Mouse (Mus musculus): ENCODE data around the gene Rnf181.

The Rnf181 gene

DNA sequence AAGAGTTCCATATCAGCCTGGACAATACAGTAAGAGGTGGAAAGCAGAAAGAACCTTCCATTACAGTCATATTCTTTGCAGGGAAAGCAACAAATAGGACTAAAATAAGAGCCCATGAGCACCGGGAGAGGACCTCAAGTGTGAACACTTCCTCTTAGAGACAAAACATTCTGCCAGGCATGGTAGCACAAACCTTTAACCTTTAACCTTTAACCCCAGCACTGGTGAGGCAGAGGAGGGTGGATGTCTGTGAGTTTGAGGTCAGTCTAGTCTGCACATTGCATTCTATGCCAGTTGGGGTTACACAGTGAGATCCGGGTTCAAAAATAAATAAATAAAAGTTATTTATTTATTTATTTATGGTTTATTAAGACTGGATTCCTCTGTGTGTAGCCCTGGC is 26.3 kb downstream of the Rnf181 start:
- POLR2A ChIA-PET = no interaction called here
- CTCF ChIA-PET = no interaction called here

DNA sequence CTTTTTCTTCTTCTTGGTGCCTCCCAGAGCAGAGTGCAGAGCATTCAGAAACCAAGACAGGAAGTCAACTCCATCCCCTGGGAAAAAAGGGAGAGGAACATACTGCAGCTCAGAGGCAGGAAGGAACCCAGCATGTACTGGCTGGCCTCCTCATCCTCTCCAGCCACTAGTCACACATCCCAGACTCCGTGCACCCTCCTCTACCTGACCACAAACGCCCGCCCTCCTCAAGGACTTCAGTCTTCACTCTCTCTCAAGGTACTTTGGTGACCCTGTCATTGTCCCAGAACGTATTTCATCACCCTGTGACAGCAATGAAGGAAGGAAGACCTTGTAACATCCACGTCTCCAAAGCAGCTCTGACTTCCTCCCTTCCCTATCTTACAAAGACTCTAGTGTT is 33.6 kb downstream of the Rnf181 start:
- ChIA-PET CTCF (no interaction called here), POLR2A (interaction anchor here in 2 of 4 experiments (0.6 to 1.3 kb wide), 2 partner anchors 47 to 81 kb away, joined by 3 read pairs; partner anchors contain the start of gene Ggcx (in 1 of the 2))

DNA sequence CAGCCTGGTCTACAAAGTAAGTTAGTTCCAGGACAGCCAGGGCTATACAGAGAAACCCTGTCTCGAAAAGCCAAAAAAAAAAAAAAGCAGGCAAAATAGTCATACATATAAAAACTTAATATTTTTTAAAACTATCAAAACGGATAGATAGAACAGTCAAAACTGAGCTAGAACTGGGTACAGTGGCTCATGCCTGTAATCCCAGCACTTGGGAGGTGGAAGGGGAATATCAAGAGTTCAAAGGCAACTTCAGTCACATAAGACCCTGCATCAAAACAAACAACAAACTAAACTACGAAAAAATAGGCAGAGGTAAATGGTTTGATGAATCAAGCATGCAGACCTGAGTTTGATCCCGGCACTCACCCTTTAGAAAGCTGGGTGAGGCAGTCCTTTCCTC is 36.6 kb downstream of the Rnf181 start:
- ChIA-PET CTCF (interaction anchor here in 1 of 4 experiments (0.7 kb wide), 1 partner anchor 23 kb away, joined by 4 read pairs; no protein-coding TSS in a partner anchor), POLR2A (interaction anchor here in 2 of 4 experiments (0.7 to 1.0 kb wide), 4 partner anchors 10 to 99 kb away, joined by 3 to 4 read pairs (median 4); partner anchors contain the start of gene Tmem150a (in 1 of the 2))

DNA sequence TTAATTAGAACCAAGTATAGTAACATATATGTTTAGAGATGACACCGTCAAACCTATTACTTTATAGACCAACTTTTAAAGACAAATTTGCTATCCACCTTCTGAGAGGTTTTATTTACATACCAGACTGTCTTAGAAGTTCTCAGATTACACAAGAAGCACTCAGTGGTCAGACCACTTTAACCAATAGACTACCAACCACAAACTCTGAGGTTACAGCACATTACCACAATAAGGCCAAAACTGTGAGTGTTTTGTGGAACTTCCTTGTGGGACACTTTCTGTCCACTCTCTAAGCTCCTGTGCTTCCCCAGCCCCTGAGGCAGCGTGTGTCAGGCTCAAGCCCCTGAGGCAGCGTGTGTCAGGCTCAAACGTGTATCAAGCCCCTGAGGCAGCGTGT is 37.7 kb downstream of the Rnf181 start:
- ChIA-PET CTCF (interaction anchor here in 2 of 4 experiments (0.5 to 0.6 kb wide), 2 partner anchors 76 to 396 kb away, joined by 3 to 4 read pairs; no protein-coding TSS in a partner anchor), POLR2A (interaction anchor here in 2 of 4 experiments (1.0 to 1.6 kb wide), 5 partner anchors 11 to 35 kb away, joined by 3 to 4 read pairs (median 3); partner anchors contain the start of genes Tmem150a (in 2 of the 2) and Usp39 (in 1 of the 2))

DNA sequence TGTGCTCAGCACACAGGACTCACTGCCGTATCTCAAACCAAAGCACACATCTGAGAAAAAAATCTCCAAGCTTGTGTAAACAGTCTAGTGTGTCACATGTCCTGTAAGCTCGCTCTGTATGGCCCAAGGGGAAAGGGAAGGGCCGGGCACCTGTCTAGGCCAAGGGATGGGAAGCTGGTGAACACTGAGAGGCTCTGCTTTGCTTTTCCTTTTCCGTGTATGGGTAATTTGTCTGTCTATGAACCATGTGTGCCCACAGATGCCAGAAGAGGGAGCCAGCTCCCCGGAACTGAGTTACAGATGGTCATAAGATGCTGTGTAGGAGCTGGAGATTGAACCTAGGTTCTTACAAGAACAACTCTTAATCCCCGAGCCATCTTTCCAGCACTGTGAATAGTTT is 40.5 kb downstream of the Rnf181 start:
- ChIA-PET CTCF (interaction anchor here in 3 of 4 experiments (0.6 to 1.4 kb wide), 10 partner anchors 10 to 797 kb away, joined by 3 to 6 read pairs (median 3); partner anchors contain the start of genes Tmem150a (in 1 of the 3), Usp39 (in 1 of the 3) and Vamp8 (in 1 of the 3)), POLR2A (interaction anchor here (0.6 to 1.4 kb wide), 17 partner anchors 11 to 1001 kb away, joined by 3 to 7 read pairs (median 4); partner anchors contain the start of genes 0610030E20Rik (in 1 of the 4), Mat2a (in 1 of the 4), Tmem150a (in 1 of the 4) and Vamp8 (in 1 of the 4))

DNA sequence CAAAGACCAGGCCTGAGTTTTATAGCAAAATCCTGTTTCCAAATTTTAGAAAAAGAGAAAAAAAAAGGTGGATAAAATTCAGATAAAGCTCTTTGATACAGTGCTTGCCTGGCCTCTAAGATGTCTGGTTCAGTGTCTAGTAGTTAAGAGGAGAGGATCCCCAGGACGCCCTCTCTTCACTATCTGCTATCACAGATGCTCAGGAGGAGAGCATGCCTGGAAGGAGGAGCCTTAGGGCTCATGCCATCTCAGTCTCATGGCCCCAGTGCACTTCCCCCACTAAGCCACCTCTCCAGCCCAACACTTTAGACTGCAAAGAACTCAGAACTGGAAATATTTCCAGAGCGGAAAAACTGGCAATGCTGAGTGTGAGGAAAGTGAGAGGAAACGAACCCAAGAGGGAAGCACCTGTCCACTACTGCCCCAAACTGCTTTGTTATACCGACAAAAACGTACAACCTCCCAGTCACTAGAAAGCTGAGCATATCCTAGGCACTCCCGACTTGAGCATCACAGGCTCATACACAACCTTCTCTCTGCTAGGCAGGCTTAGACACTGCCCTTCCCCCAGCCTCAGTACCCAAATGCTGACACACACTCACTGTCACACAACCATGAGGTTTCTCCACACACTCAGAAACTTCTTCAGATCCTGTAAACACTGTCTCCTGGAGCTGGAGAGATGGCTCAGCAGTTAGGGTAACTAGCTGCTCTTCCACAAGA is 42.8 kb downstream of the Rnf181 start:
- CTCF ChIA-PET = interaction anchor here in 3 of 4 experiments (0.6 to 1.6 kb wide), 6 partner anchors 32 to 375 kb away, joined by 3 to 4 read pairs (median 4); no protein-coding TSS in a partner anchor
- POLR2A ChIA-PET = interaction anchor here in 3 of 4 experiments (0.6 to 2.6 kb wide), 11 partner anchors 11 to 116 kb away, joined by 3 to 10 read pairs (median 4); partner anchors contain the start of genes Usp39 (in 2 of the 3), Ggcx (in 1 of the 3), Mat2a (in 1 of the 3) and Tmem150a (in 1 of the 3)

DNA sequence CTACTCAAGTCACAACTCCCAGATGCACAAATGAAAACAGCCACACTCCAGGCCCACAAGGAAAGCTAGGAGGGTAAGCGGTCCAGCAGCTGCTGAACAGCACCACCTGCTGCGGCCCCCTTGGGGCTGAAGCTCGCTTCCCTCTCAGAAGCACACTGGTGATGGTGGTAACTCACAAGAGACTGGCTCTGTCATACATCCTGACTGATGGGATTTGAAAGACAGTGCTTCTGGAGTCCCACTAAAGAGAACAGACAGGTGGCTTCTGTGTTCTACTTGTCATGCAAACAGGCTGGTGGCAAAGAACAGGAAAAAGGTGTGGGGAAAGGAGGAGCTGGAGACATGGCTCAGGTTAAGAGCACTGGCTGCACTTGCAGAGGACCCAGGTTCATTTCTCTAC is 43.8 kb downstream of the Rnf181 start:
- POLR2A ChIA-PET = interaction anchor here in 2 of 4 experiments (0.8 to 2.6 kb wide), 8 partner anchors 10 to 116 kb away, joined by 3 to 10 read pairs (median 4); partner anchors contain the start of genes Usp39 (in 2 of the 2), Mat2a (in 1 of the 2), Tmem150a (in 1 of the 2) and Vamp8 (in 1 of the 2)

DNA sequence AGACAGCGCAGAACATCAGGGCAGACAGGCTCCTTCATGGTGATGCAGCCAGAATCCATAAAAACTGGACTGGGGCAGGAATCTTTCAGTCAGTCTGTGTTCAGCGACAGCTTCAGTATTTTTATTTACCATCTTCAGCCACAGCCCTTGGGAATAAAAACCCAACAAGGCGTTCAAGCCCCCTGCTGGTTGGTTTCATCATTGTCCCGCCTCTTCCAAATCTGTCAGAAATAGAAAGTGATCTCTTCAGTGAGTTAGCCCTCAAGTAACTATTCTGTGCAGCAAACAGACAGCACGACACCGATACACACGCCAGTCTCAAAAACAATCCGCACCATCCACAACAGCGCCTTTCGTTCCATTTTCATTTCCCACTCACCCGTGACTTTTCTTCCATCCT is 47.7 kb downstream of the Rnf181 start:
- ChIA-PET POLR2A (interaction anchor here (0.6 to 1.6 kb wide), 4 partner anchors 43 to 485 kb away, joined by 3 to 4 read pairs (median 3); no protein-coding TSS in a partner anchor), CTCF (interaction anchor here in 3 of 4 experiments (0.7 to 1.3 kb wide), 3 partner anchors 9 to 58 kb away, joined by 3 to 5 read pairs (median 4); no protein-coding TSS in a partner anchor)

More for the DNA sequence above, 43.8 kb downstream of the Rnf181 start:
- CTCF ChIA-PET = interaction anchor here in 3 of 4 experiments (0.6 to 1.6 kb wide), 7 partner anchors 33 to 355 kb away, joined by 3 to 4 read pairs (median 3); no protein-coding TSS in a partner anchor

DNA sequence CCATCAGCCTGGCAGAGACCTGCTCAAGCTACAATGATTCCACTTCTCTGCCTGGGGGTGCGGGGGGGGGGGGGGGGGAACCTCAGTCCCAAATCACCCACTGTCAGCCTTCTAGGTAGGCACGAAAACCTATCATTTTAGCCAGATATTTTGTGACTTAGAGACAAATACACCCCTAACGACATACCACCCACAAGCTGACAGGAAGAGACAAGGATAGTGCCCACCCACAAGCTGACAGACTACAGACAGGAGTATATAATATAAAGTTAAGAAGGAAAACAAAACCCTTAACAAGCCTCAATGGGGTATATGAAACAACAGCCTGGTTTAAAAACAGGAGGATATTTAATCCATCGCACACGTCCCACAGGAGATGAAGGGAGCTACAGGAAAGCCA is 48.3 kb downstream of the Rnf181 start:
- ChIA-PET CTCF (interaction anchor here (0.7 to 1.6 kb wide), 6 partner anchors 10 to 211 kb away, joined by 3 to 5 read pairs (median 4); no protein-coding TSS in a partner anchor), POLR2A (interaction anchor here (0.6 to 1.6 kb wide), 7 partner anchors 11 to 485 kb away, joined by 3 to 8 read pairs (median 3); no protein-coding TSS in a partner anchor)

DNA sequence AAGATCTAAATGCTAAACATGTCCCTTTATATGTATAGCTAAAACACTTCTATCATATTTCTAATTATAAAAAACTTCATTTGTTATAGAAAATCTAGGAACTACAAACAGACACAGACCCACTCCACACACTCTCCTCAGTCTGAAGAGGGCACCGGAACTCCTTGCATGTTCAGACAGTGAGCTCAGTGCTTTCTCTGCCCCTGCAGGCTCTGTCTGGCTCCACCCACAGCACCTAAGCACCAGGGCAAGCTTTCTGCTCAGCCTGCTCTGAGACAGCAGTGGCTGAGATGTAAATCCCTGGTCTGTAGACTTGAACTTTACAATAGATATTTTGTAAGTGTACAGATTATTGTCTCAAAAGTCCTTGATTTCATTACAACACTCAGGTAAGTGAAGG is 50.7 kb downstream of the Rnf181 start:
- POLR2A ChIA-PET = interaction anchor here in 2 of 4 experiments (0.5 to 1.0 kb wide), 5 partner anchors 9 to 46 kb away, joined by 3 to 5 read pairs (median 4); partner anchors contain the start of gene Sftpb (in 1 of the 2)
- CTCF ChIA-PET = no interaction called here

DNA sequence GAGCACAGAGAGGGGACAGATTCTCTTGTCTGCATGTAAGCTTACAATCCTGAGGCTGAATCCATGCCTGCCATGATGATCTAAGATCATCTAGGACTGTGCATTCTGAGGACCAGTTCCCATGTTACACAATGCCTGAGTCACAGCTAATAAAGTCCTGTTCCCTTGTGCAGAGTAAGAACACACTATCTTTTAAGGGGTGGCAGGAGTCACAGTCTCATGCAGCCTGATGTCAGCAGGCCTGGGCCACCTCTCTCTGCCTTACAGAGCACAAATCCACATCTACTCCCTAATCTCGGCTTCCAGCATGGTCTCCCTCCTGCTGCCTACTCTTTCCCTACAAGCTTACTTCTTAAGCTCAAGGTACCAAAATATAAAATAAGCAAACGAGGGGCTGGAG is 51.4 kb downstream of the Rnf181 start:
- POLR2A ChIA-PET = interaction anchor here in 1 of 4 experiments (1.0 kb wide), 2 partner anchors 11 kb away, joined by 4 to 5 read pairs; partner anchors contain the start of gene Sftpb

DNA sequence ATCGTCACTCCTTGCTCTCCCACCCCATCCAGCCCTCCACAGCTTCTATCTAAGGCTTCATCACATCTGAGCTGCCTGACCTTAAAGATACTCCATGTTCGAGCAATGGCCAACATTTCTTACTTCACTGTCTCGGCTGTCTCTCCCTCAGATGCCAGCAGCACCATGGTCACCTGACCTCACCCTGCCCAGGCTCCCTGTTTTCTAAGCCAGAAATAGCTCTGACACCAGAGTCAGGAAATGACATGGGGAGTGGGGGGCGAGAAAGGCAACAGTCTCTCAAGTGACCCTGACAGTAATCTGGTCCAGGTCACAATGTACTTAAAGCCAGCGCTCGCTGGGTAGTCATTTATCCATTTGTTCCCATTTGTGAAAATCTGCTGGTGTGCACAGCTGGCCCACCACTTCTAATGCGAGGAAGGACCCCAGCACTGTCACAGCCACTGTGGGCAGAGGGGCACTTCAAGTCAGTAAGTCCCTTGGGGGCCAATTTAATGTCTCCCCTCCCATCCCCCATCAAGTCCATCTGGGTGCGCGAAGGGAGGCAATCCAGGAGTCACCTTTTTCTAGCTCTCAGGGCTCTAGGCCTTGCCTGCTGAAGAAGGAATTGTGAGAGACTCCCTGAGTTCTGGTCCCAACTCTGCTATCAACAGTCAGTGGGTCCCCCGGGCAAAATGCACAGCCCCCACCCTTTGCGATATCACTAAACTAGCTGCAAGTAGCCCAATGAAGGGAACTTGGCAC is 53.5 kb downstream of the Rnf181 start:
- ChIA-PET CTCF (interaction anchor here in 1 of 4 experiments (0.6 kb wide), 1 partner anchor 125 kb away, joined by 4 read pairs; no protein-coding TSS in a partner anchor), POLR2A (interaction anchor here in 3 of 4 experiments (0.6 to 1.6 kb wide), 7 partner anchors 10 to 126 kb away, joined by 3 to 5 read pairs (median 3); partner anchors contain the start of genes Tmem150a (in 2 of the 3), Mat2a (in 1 of the 3) and Vamp8 (in 1 of the 3))

More for the DNA sequence above, 51.4 kb downstream of the Rnf181 start:
- CTCF ChIA-PET = no interaction called here

DNA sequence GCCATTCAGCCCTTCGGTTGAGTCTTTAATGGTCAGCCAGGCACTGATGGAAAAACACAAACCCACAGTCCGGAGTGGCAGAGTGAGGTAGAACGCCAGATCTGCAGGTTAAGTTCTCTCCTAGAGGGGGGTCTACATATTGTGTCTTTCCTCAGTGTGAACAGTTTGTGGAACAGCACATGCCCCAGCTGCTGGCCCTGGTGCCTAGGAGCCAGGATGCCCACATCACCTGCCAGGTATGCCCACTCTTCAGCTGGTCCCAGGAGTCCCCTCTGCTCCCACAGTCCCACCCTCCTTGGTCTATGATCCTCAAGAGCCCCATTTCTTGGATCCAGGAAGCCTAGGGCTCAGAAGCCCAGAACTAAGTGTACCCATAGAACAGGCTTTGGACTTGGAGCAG is 54.6 kb downstream of the Rnf181 start:
- POLR2A ChIA-PET = interaction anchor here in 1 of 4 experiments (1.2 to 1.6 kb wide), 2 partner anchors 18 to 121 kb away, joined by 3 to 4 read pairs; no protein-coding TSS in a partner anchor

More for the DNA sequence above, 54.6 kb downstream of the Rnf181 start:
- CTCF ChIA-PET = no interaction called here
